Mouse (Mus musculus) liver, embryonic 12.5 days (tissue): ENCODE data around the gene Esrrb. TPM values are rescaled to one million over a fixed set of nuclear protein-coding genes. Genes with fewer than 3 reads are reported as not detected.

Source experiments
- ATAC-seq: fragments of 200-750 bp; cut with Nextera tagmentation; 2 replicates; pipeline ENCODE4 v1.8.0; 2017; ENCODE audit warnings: moderate number of reproducible peaks, mild to moderate bottlenecking, moderate library complexity
- H3K27ac ChIP-seq: fragments of 300-500 bp; sonication (generic); 2 replicates; pipeline ENCODE4 v1.5.1; 2016; ENCODE audit warnings: mild to moderate bottlenecking
- H3K27me3 ChIP-seq: fragments of 300-500 bp; sonication (generic); replicated peaks from 2 replicates; pipeline ENCODE4 v1.6.1; 2016; ENCODE audit warnings: mild to moderate bottlenecking, moderate library complexity
- H3K36me3 ChIP-seq: fragments of 300-500 bp; sonication (generic); 2 replicates; pipeline ENCODE4 v1.6.1; 2016; ENCODE audit warnings: mild to moderate bottlenecking, moderate library complexity
- H3K4me1 ChIP-seq: fragments of 300-500 bp; sonication (generic); 2 replicates; pipeline ENCODE4 v1.6.1; 2016
- H3K4me2 ChIP-seq: fragments of 300-500 bp; sonication (generic); 2 replicates; pipeline ENCODE4 v1.6.1; 2016; ENCODE audit warnings: mild to moderate bottlenecking, moderate library complexity
- H3K4me3 ChIP-seq: fragments of 300-500 bp; sonication (generic); 2 replicates; pipeline ENCODE4 v1.5.1; 2016; ENCODE audit warnings: mild to moderate bottlenecking, moderate library complexity
- H3K9ac ChIP-seq: fragments of 300-500 bp; sonication (generic); 2 replicates; pipeline ENCODE4 v1.6.1; 2016; ENCODE audit warnings: mild to moderate bottlenecking, moderate library complexity
- H3K9me3 ChIP-seq: fragments of 300-500 bp; sonication (generic); replicated peaks from 2 replicates; pipeline ENCODE4 v1.6.1; 2016; ENCODE audit warnings: mild to moderate bottlenecking, moderate library complexity
- WGBS: fragments of 180-500 bp; shearing (Covaris S2); methylation state at CpG from one replicate; pipeline ENCODE4 v1.1.7; 2016; ENCODE audit not compliant: insufficient replicate concordance; 5-methylcytosine and 5-hydroxymethylcytosine counted together
- polyA plus RNA-seq: library from polyadenylated mRNA; unstranded; fragments of >200 nt; fragmentation: Nextera tagmentation; extraction: Ambion mirVana; gene quantifications from 2 replicates; pipeline ENCODE4 v1.2.1, GENCODE M21; 2016

The Esrrb gene
- polyA plus RNA-seq, 1 experiment from 2014 or later, result 0.07 TPM

- no peak for ATAC-seq
- no peaks in the 10 kb centered on the region for H3K36me3 ChIP-seq
- H3K4me2 ChIP-seq, result no peak overlapping the region
- H3K9ac ChIP-seq, result no peak overlapping the region
- no peaks in the 10 kb centered on the region for H3K27me3 ChIP-seq
- no peak overlapping the region for H3K27ac ChIP-seq
- H3K4me3 ChIP-seq, result no peak overlapping the region
- no peaks in the 10 kb centered on the region for H3K4me1 ChIP-seq
- H3K9me3 ChIP-seq, result no peaks in the 10 kb centered on the region
- 20% methylated on average over 8 of the region's 8 CpGs for WGBS
These were observed 186.9 kb downstream of the Esrrb start for GRCm38 (mm10) chr12:86547808-86548207.

GRCm38 (mm10) chr12:86553037-86553436 is 192.1 kb downstream of the Esrrb start:
- Histone ChIP-seq H3K4me2 (no peak overlapping the region), H3K9me3 (no peaks in the 10 kb centered on the region), H3K27me3 (no peaks in the 10 kb centered on the region), H3K4me3 (no peak overlapping the region), H3K36me3 (no peaks in the 10 kb centered on the region), H3K4me1 (no peaks in the 10 kb centered on the region), H3K27ac (no peak overlapping the region), H3K9ac (no peak overlapping the region)
- 62% methylated on average over 10 of the region's 10 CpGs for WGBS
- no peak for ATAC-seq

- no peaks in the 10 kb centered on the region for H3K27me3 ChIP-seq
- WGBS, result 15% methylated on average over 10 of the region's 10 CpGs
- no peaks in the 10 kb centered on the region for H3K9me3 ChIP-seq
- no peak overlapping the region for H3K4me2 ChIP-seq
- H3K4me3 ChIP-seq, result no peak overlapping the region
- H3K27ac ChIP-seq, result no peak overlapping the region
- no peak for ATAC-seq
- H3K36me3 ChIP-seq, result no peaks in the 10 kb centered on the region
- no peak overlapping the region for H3K9ac ChIP-seq
- H3K4me1 ChIP-seq, result no peaks in the 10 kb centered on the region
These were observed 196.0 kb downstream of the Esrrb start for GRCm38 (mm10) chr12:86556796-86557517.

- Histone ChIP-seq H3K4me3 (no peak overlapping the region), H3K27ac (no peak overlapping the region), H3K9ac (no peak overlapping the region), H3K4me1 (no peaks in the 10 kb centered on the region), H3K36me3 (no peaks in the 10 kb centered on the region), H3K4me2 (no peak overlapping the region), H3K9me3 (no peaks in the 10 kb centered on the region), H3K27me3 (no peaks in the 10 kb centered on the region)
- ATAC-seq, result no peak
- 77% methylated on average over 9 of the region's 9 CpGs for WGBS
These were observed 198.0 kb downstream of the Esrrb start for GRCm38 (mm10) chr12:86558889-86559288.

- no peak overlapping the region for H3K4me3 ChIP-seq
- no peak overlapping the region for H3K27ac ChIP-seq
- no peaks in the 10 kb centered on the region for H3K9me3 ChIP-seq
- ATAC-seq, result no peak
- H3K36me3 ChIP-seq, result no peaks in the 10 kb centered on the region
- 63% methylated on average over 3 of the region's 3 CpGs for WGBS
- no peak overlapping the region for H3K4me2 ChIP-seq
- no peak overlapping the region for H3K9ac ChIP-seq
- H3K4me1 ChIP-seq, result no peaks in the 10 kb centered on the region
- no peaks in the 10 kb centered on the region for H3K27me3 ChIP-seq
These were observed 201.8 kb downstream of the Esrrb start for GRCm38 (mm10) chr12:86562705-86563104.

- Histone ChIP-seq H3K9ac (no peak overlapping the region), H3K27me3 (no peaks in the 10 kb centered on the region), H3K9me3 (no peaks in the 10 kb centered on the region), H3K4me2 (no peak overlapping the region), H3K4me3 (no peak overlapping the region), H3K27ac (no peak overlapping the region), H3K4me1 (no peaks in the 10 kb centered on the region), H3K36me3 (no peaks in the 10 kb centered on the region)
- WGBS, result 60% methylated on average over 5 of the region's 5 CpGs
- no peak for ATAC-seq
These were observed 205.1 kb downstream of the Esrrb start for GRCm38 (mm10) chr12:86565996-86566395.

Other genes with a start within 250 kb of the Esrrb start
- 7.6 and 8.9 TPM in 2 replicates for gene Gpatch2l, start 119.3 kb upstream of the Esrrb start, polyA plus RNA-seq